Mouse (Mus musculus): ENCODE results near the gene Mansc4. TPM values are rescaled to one million over a fixed set of nuclear protein-coding genes. Genes with fewer than 3 reads are reported as not detected.

The Mansc4 gene
- polyA plus RNA-seq, 1 experiment from 2014 or later, result 1.7 TPM

DNA sequence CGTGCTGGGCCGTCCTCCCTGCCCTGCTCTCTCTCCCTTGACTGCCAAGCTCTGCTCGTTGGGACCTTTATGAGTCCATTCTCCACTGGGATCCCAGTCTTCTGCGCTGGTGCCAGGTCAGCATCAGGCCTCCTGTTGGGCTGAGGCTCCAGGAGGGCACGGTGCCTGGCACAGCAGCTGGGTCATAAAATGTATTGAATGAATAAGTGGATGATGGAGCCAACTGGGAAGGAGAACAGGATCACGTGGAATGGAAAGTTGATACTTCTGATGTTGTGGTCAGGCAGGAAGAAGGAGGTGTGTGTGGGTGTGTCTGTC lies 21.9 kb downstream of the Mansc4 start:
- no peak overlapping the region for H3K4me3 ChIP-seq
- 89% methylated on average over 6 of the region's 6 CpGs for WGBS
- no peak overlapping the region for H3K9ac ChIP-seq (replicated peaks)
- ATAC-seq (replicated peaks), result no peak
- no peak overlapping the region for H3K27ac ChIP-seq (replicated peaks)
- no peaks in the 10 kb centered on the region for H3K9me3 ChIP-seq
- H3K4me1 ChIP-seq, result peaks cover 9% of the 10 kb centered on the region
- no peak overlapping the region for H3K4me2 ChIP-seq (replicated peaks)
- no peaks in the 10 kb centered on the region for H3K27me3 ChIP-seq
- H3K36me3 ChIP-seq, result peaks cover 28% of the 10 kb centered on the region

DNA sequence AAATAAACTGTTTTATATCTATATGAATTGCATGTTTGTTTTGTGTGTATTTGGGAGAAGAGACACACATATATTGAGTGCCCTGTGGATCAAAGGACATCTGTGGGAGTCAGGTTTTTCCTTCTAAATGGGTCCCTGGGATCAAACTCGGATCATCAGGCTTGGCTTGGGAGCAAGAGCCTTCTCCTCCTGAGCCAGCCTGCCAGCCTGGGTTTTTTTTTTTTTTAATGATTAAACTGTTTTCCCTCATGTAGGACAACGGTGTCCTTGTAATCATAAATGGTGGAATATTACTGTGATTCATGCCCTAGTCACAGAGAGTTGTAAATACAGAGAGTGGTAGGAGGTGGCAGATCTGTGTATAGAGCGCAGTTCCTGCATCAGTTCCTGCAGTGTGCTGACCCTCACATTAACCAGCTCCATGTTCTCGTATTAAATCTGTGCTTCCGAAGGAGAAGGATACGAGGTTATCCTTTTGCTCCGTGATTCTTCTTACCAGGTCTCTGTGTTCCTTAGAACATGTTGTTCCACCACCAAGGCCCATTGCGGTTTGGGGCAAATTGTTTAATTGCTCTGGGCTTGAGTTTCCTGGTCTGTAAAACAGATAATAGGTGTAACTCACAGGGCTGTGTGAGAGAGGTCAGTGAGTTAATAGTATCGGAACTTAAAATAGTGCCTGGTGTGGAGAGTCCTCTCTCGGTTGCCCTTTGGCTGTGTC lies 22.4 kb downstream of the Mansc4 start:
- H3K36me3 ChIP-seq, result peaks cover 28% of the 10 kb centered on the region
- no peak overlapping the region for H3K4me2 ChIP-seq (replicated peaks)
- 94% methylated on average over 10 of the region's 10 CpGs for WGBS
- no peak overlapping the region for H3K9ac ChIP-seq (replicated peaks)
- H3K4me3 ChIP-seq, result no peak overlapping the region
- peaks cover 9% of the 10 kb centered on the region for H3K4me1 ChIP-seq
- H3K27me3 ChIP-seq, result no peaks in the 10 kb centered on the region
- H3K9me3 ChIP-seq, result no peaks in the 10 kb centered on the region
- ATAC-seq (replicated peaks), result no peak
- no peak overlapping the region for H3K27ac ChIP-seq (replicated peaks)

DNA sequence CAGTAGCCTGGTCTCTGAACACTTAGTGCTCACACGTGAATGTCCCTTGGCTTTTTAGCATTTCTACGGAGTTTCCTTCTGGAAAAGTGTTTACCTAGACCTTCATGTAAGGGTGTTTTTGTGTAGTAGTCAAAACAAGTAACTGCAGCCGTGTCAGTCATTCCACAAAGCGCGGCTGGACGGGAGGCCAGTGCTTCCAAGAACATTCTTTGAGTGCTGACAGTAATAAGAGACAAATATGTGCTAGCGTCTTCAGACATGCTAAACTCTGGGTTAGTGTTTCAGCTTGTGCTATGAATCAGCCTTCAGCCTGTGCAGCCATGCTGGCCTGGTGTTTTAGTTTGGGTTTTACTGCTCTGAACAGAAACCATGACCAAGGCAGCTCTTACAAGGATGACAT lies 24.1 kb downstream of the Mansc4 start:
- H3K4me3 ChIP-seq, result no peak overlapping the region
- H3K27ac ChIP-seq (replicated peaks), result no peak overlapping the region
- WGBS, result 66% methylated on average over 7 of the region's 7 CpGs
- peaks cover 9% of the 10 kb centered on the region for H3K4me1 ChIP-seq
- peaks cover 26% of the 10 kb centered on the region for H3K36me3 ChIP-seq
- no peak for ATAC-seq (replicated peaks)
- no peak overlapping the region for H3K4me2 ChIP-seq (replicated peaks)
- no peak overlapping the region for H3K9ac ChIP-seq (replicated peaks)
- H3K9me3 ChIP-seq, result no peaks in the 10 kb centered on the region
- H3K27me3 ChIP-seq, result no peaks in the 10 kb centered on the region

DNA sequence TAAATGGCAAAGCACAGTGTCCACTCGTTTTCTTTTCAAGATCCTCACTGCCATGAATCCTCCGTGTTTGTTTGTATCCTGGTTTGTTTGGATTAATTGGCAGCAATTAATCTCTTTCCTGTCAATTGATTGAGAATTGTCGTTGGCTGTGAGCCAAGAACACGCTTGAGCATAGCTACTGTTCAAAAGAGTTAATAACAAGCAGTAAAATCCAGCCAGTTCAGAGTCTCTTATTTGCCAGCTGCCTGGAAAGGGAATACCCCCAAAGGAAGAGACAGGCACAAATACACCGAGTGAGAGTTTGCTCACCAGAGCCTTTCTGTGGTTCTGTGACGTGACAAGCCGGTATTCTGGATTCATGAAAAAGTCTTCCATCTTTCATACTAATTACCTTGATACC lies 24.8 kb downstream of the Mansc4 start:
- H3K27me3 ChIP-seq, result no peaks in the 10 kb centered on the region
- no peaks in the 10 kb centered on the region for H3K9me3 ChIP-seq
- peaks cover 24% of the 10 kb centered on the region for H3K36me3 ChIP-seq
- peak; percentile 82 for ATAC-seq (replicated peaks)
- no peak overlapping the region for H3K4me2 ChIP-seq (replicated peaks)
- H3K4me3 ChIP-seq, result no peak overlapping the region
- peaks cover 9% of the 10 kb centered on the region for H3K4me1 ChIP-seq
- H3K9ac ChIP-seq (replicated peaks), result no peak overlapping the region
- whole genome bisulfite sequencing, result 20% methylated on average over 7 of the region's 7 CpGs
- 0 out of 2 replicates have a peak overlapping the region, but pooled peaks have one; percentile 32 for H3K27ac ChIP-seq (replicated peaks)

DNA sequence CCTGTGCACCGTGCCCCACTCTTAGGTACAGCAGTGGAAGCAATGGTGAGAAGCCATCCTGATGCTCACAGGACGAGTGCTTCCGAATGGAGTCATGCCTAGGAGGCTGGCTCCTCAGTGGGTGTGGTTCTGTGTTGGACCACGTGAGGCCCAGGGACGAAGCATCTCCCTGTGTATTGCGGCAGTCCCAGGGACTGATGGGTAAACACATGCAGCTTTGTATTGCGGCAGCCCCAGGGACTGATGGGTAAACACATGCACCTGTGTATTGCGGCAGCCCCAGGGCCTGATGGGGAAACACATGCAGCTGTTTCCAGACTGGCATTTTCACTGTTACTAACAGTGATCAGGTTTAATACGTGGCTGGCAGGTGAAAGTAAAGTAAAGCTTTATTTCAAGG lies 25.2 kb downstream of the Mansc4 start:
- WGBS, result 56% methylated on average over 9 of the region's 9 CpGs
- Histone ChIP-seq H3K27ac (replicated peaks) (peak overlapping the region; percentile 32; the same call in 1 of the 2 replicates), H3K36me3 (peaks cover 20% of the 10 kb centered on the region), H3K27me3 (no peaks in the 10 kb centered on the region), H3K4me2 (replicated peaks) (no peak overlapping the region), H3K9ac (replicated peaks) (no peak overlapping the region), H3K4me1 (peaks cover 9% of the 10 kb centered on the region), H3K4me3 (no peak overlapping the region), H3K9me3 (no peaks in the 10 kb centered on the region)
- ATAC-seq (replicated peaks), result peak; percentile 90

DNA sequence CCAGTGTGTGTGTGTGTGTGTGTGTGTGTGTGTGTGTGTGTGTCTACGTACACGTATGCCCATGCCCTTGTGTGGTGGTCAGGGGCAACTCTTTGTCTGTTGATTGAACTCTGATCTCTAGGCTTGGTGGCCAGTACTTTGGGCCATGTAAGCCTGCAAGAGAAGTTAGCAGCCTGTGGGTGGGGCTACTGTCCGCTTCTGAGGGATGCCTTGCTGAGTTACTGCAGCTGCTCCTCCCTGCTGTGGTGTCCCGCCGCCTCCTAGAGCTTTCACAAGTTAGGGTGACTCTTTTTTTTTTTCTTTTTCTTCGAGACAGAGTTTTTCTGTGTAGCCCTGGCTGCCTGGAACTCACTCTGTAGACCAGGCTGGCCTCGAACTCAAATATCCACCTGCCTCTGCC lies 27.5 kb downstream of the Mansc4 start:
- no peak for ATAC-seq (replicated peaks)
- WGBS, result 76% methylated on average over 7 of the region's 7 CpGs
- no peak overlapping the region for H3K4me3 ChIP-seq
- no peaks in the 10 kb centered on the region for H3K27me3 ChIP-seq
- H3K9ac ChIP-seq (replicated peaks), result no peak overlapping the region
- no peak overlapping the region for H3K27ac ChIP-seq (replicated peaks)
- H3K4me2 ChIP-seq (replicated peaks), result no peak overlapping the region
- peaks cover 15% of the 10 kb centered on the region for H3K4me1 ChIP-seq
- peaks cover 20% of the 10 kb centered on the region for H3K36me3 ChIP-seq
- no peaks in the 10 kb centered on the region for H3K9me3 ChIP-seq

DNA sequence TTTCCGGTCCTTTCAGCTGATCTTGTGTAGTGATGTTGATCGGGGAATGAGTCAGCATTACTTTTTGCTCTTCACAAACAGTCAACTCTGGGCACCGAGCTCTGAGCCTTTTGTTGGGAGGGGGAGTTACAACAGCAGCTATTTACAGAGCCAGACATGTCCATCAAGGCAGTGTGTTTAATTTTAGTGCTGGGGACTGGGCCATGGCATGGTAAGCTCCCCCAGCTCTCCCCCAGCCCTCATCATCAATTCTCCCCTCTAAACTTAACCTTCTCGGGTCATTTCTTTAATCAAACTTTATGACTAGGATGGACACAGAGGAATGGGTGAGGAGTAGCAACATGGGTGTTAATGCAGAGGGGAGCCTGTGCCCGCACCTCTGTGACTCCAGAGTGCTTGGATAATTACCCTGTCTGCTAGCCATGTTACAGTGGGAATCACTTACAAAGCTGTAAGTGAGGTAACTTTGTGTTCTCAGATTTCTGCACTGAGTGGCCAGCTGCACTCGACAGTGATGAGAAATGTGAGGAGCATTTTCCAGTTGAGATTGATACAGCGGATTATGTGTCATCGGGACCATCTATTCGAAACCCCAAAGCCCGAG lies 31.4 kb downstream of the Mansc4 start:
- ATAC-seq (replicated peaks), result no peak
- Histone ChIP-seq H3K4me3 (no peak overlapping the region), H3K36me3 (peaks cover 31% of the 10 kb centered on the region), H3K9ac (replicated peaks) (no peak overlapping the region), H3K4me2 (replicated peaks) (no peak overlapping the region), H3K4me1 (peaks cover 13% of the 10 kb centered on the region; the same call in 1 of the 2 replicates), H3K27me3 (no peaks in the 10 kb centered on the region), H3K9me3 (no peaks in the 10 kb centered on the region), H3K27ac (replicated peaks) (no peak overlapping the region)
- 84% methylated on average over 10 of the region's 10 CpGs for WGBS

DNA sequence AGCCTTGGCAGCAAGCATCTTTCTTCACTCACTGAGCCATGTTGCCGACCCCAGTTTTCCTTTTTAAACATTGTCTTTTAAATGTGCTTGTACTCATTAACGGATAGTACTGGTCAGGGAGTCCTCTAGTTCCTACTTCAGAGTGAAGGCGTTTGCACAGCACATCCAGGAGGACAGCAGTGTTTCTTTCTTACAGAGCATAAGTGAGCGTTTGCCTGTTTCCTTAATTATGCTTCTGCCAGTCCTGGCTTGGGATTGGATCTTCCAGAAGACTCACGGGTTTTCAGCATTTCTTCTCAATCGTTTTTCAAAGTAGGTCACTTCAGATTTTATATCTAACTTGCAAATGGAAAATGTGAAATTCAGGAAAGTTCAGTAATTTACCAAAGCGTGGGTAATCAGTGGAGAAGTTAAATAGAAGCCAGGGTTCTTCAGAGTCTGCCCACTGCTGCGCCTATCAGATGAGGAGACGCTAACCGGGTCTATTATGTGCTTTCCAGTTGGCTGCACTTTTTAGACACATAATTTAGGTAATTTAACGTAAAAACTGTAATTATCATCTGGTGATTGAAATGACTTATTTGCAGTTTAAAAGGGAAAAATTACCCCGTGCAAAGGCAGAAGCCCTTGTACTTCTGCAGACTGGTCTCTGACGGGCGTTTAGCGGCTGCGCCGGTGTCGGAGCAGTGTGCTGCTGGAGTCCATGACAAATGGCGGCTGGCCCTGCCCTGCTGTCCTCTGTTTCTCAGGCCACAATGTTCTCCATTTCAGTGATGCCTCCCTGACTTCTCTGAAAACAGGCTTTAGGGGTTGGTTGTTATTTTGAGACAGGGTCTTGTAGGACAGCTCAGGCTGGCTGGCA lies 32.8 kb downstream of the Mansc4 start:
- Histone ChIP-seq H3K27me3 (no peaks in the 10 kb centered on the region), H3K4me1 (peaks cover 13% of the 10 kb centered on the region; the same call in 1 of the 2 replicates), H3K36me3 (peaks cover 41% of the 10 kb centered on the region), H3K9ac (replicated peaks) (no peak overlapping the region), H3K27ac (replicated peaks) (peak overlapping the region; percentile 34), H3K4me2 (replicated peaks) (no peak overlapping the region), H3K4me3 (no peak overlapping the region), H3K9me3 (no peaks in the 10 kb centered on the region)
- peak; percentile 88 for ATAC-seq (replicated peaks)
- WGBS, result 62% methylated on average over 19 of the region's 19 CpGs

DNA sequence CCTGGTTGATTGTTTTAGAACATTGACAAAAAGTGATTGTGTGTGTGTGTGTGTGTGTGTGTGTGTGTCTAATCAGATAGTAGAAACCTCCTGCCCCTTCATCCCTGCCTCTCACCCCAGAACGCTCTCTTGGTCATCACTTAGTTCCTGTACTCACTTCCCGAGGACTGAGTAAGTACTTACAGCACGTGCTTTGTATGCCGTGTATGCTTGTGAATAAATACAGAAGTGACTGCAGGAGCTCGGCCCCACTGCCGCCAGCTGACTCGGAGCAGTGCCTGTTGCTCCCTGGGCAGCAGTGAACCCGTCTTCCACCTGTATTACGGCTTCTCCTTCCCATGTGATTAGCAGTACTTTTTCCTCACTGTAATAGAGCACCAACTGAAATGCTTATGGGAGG lies 34.4 kb downstream of the Mansc4 start:
- H3K9ac ChIP-seq (replicated peaks), result no peak overlapping the region
- H3K4me1 ChIP-seq, result peaks cover 13% of the 10 kb centered on the region; the same call in 1 of the 2 replicates
- H3K4me2 ChIP-seq (replicated peaks), result no peak overlapping the region
- peaks cover 53% of the 10 kb centered on the region for H3K36me3 ChIP-seq
- no peak overlapping the region for H3K4me3 ChIP-seq
- no peak for ATAC-seq (replicated peaks)
- no peak overlapping the region for H3K27ac ChIP-seq (replicated peaks)
- H3K9me3 ChIP-seq, result no peaks in the 10 kb centered on the region
- no peaks in the 10 kb centered on the region for H3K27me3 ChIP-seq
- 91% methylated on average over 9 of the region's 9 CpGs for WGBS

DNA sequence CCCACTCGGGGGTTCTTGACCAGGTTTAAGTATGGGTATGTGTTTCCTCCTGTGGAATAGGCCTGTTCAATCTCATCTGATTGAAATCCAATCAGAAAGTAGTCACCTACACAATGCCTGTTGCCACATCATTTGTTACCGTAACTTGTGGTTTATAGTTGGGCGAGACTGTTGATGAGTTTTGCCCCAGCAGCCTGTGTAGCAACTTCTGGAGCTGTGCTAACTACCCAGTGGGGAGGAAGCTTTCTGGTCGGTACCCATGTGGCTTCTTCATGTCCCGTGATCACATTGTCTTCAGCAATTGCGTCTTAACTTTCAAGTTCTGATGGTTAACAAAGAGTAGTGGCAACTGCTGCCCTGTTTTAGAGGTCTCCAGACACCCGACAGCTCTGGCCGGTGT lies 35.2 kb downstream of the Mansc4 start:
- H3K4me1 ChIP-seq, result peaks cover 13% of the 10 kb centered on the region; the same call in 1 of the 2 replicates
- WGBS, result 97% methylated on average over 8 of the region's 8 CpGs
- no peak overlapping the region for H3K4me2 ChIP-seq (replicated peaks)
- H3K27ac ChIP-seq (replicated peaks), result no peak overlapping the region
- H3K9me3 ChIP-seq, result no peaks in the 10 kb centered on the region
- H3K4me3 ChIP-seq, result no peak overlapping the region
- H3K36me3 ChIP-seq, result peaks cover 61% of the 10 kb centered on the region
- H3K9ac ChIP-seq (replicated peaks), result no peak overlapping the region
- ATAC-seq (replicated peaks), result no peak
- H3K27me3 ChIP-seq, result no peaks in the 10 kb centered on the region

DNA sequence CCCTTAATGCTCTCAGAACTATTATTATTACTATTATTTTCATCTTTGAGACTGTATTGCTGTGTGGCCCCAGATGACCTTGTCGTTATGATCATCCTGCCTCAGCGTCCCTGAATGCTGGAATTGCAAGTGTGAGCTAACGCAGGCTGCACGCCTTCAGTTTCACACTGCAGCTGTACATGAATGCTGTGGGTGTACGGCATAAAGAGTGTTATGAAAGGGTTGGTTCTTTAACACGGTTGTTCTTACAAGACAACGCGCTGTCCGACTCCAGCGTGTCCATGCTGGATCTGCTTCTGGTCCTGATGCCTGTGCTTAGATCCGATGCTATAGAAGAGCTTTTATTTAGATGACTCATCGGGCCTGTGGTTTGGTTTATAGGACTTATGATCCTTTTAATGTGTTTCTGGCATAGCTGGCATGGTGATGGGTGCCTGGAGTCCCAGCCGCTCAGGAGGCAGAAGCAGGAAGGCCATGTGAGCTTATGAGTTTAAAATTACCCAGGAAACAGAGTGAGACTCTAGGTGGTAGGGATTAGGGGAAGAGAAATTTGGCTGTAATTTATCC lies 37.5 kb downstream of the Mansc4 start:
- peaks cover 10% of the 10 kb centered on the region for H3K4me1 ChIP-seq
- peaks cover 53% of the 10 kb centered on the region for H3K36me3 ChIP-seq
- no peak overlapping the region for H3K9ac ChIP-seq (replicated peaks)
- H3K4me2 ChIP-seq (replicated peaks), result no peak overlapping the region
- no peak overlapping the region for H3K27ac ChIP-seq (replicated peaks)
- H3K4me3 ChIP-seq, result no peak overlapping the region
- no peak for ATAC-seq (replicated peaks)
- H3K27me3 ChIP-seq, result no peaks in the 10 kb centered on the region
- 94% methylated on average over 13 of the region's 13 CpGs for WGBS
- no peaks in the 10 kb centered on the region for H3K9me3 ChIP-seq

DNA sequence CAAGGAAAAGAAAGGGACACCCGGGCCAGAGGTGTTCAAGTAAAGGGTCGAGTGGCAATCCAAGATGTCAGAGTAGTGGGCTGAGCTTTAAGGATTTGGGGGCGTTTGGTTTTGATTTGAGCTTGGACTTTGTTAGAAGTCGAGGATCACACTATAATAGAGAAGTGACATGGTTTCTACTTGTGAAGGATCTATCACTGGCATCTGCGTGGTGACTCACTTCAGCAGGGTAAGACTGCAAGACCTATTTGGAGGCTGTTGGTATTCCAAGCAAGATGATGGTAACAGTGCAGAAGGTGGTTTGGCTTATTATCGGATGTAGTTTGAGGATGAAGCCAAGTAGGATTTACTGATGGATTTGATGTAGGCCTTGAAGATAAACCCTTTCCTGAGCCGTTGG lies 43.2 kb downstream of the Mansc4 start:
- no peak overlapping the region for H3K27ac ChIP-seq (replicated peaks)
- peak overlapping the region; percentile 88 for H3K9ac ChIP-seq (replicated peaks)
- H3K27me3 ChIP-seq, result no peaks in the 10 kb centered on the region
- peaks cover 23% of the 10 kb centered on the region for H3K36me3 ChIP-seq
- peaks cover 21% of the 10 kb centered on the region for H3K4me1 ChIP-seq
- no peak for ATAC-seq (replicated peaks)
- WGBS, result 42% methylated on average over 7 of the region's 7 CpGs
- H3K9me3 ChIP-seq, result no peaks in the 10 kb centered on the region
- peak overlapping the region; percentile 93 for H3K4me3 ChIP-seq
- peak overlapping the region; percentile 74 for H3K4me2 ChIP-seq (replicated peaks)
